8 mouse cellular contexts compared by ENCODE assay signal in the genomic region with DNA sequence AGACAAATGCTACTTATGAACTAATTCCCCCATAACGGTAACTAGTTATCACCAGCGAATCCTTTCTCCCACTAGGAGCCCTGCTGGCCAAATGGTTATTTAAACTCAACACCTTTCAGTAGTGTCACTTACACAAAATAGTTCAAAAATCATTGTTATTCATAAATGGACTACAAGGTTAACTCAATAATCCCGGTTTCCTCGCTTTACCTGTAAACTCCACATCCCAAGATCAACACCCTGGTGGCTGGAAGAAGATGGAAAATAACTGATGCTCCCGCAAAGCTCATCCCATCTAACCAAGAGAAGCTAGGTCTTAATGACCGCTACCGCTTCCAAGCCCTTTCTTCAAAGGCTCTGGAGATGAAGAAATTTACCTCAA. TPM values are rescaled to one million over a fixed set of nuclear protein-coding genes. Genes with fewer than 3 reads are reported as not detected.
DNase-seq lines count a peak whose midpoint lies in the region; ATAC-seq and TF ChIP-seq lines count a peak whose summit lies in the region.

No protein-coding gene starts in this region.

- no peak for TF ChIP-seq CTCF in kidney, adult 2 months (conservative IDR thresholded peaks at IDR 0.05; ENCODE audit: insufficient read depth, insufficient read length, low read depth, low read length)
- peak; percentile 7; the same call in 1 of the 2 replicates for TF ChIP-seq CTCF in brain, embryonic 14.5 days (IDR thresholded peaks at IDR 0.05; ENCODE audit: borderline replicate concordance, extremely low read depth, insufficient read depth, insufficient read length)

- no peak; the same call in 1 of the 2 replicates for ATAC-seq in hindbrain, embryonic 12.5 days (ENCODE audit: low FRiP score)
- ATAC-seq in midbrain, embryonic 11.5 days (ENCODE audit: low FRiP score), result peak; percentile 20

- H3K4me2 ChIP-seq in hindbrain, embryonic 12.5 days (replicated peaks), result peak overlapping the region; percentile 59
- peak overlapping the region; percentile 61 for H3K4me2 ChIP-seq in midbrain, embryonic 11.5 days

- no peaks in the 10 kb centered on the region for H3K36me3 ChIP-seq in kidney, adult 2 months (ENCODE audit: control insufficient read depth, insufficient read depth, low read length)
- H3K36me3 ChIP-seq in hindbrain, embryonic 12.5 days, result no peaks in the 10 kb centered on the region
- no peaks in the 10 kb centered on the region for H3K36me3 ChIP-seq in midbrain, embryonic 11.5 days (ENCODE audit: control insufficient read depth, insufficient read depth, low read length)

- no peaks in the 10 kb centered on the region for H3K9me3 ChIP-seq in hindbrain, embryonic 12.5 days (replicated peaks)
- no peaks in the 10 kb centered on the region; the same call in 1 of the 2 replicates for H3K9me3 ChIP-seq in midbrain, embryonic 11.5 days (ENCODE audit: control insufficient read depth, low read length)

- peak overlapping the region; percentile 49; the same call in 1 of the 2 replicates for H3K27ac ChIP-seq in kidney, adult 2 months (ENCODE audit: insufficient read depth, low read depth, low read length)
- peak overlapping the region; percentile 62; the same call in 1 of the 2 replicates for H3K27ac ChIP-seq in hindbrain, embryonic 12.5 days
- H3K27ac ChIP-seq in midbrain, embryonic 11.5 days (ENCODE audit: low read depth, low read length), result no peak overlapping the region; the same call in 1 of the 2 replicates

- no peak for DNase-seq in kidney, adult 2 months
- DNase-seq in kidney, adult 9 months, result no peak
- no peak for DNase-seq in brain, embryonic 14.5 days (ENCODE audit: low read depth)
- no peak for DNase-seq in midbrain, embryonic 11.5 days (ENCODE audit: low spot score, missing footprints)
- DNase-seq in cerebellum, adult 9-11 months, result no peak
- DNase-seq in cerebellum, adult 9-10 months, result no peak
- no peak for DNase-seq in kidney, adult 18-20 months

- no peaks in the 10 kb centered on the region for H3K27me3 ChIP-seq in kidney, adult 2 months (replicated peaks; ENCODE audit: control insufficient read depth, insufficient read depth, low read length)
- H3K27me3 ChIP-seq in hindbrain, embryonic 12.5 days, result no peaks in the 10 kb centered on the region
- no peaks in the 10 kb centered on the region for H3K27me3 ChIP-seq in midbrain, embryonic 11.5 days (ENCODE audit: control insufficient read depth, insufficient read depth, low read length)

- H3K4me1 ChIP-seq in kidney, adult 2 months (ENCODE audit: control insufficient read depth, insufficient read depth, low read length), result no peaks in the 10 kb centered on the region; the same call in none of the 2 replicates
- peaks cover 13% of the 10 kb centered on the region for H3K4me1 ChIP-seq in hindbrain, embryonic 12.5 days
- peaks cover 13% of the 10 kb centered on the region for H3K4me1 ChIP-seq in midbrain, embryonic 11.5 days (ENCODE audit: control insufficient read depth, insufficient read depth, low read length)

- H3K9ac ChIP-seq in hindbrain, embryonic 12.5 days, result peak overlapping the region; percentile 57
- peak overlapping the region; percentile 98 for H3K9ac ChIP-seq in midbrain, embryonic 11.5 days (ENCODE audit: low read length)

- H3K4me3 ChIP-seq in kidney, adult 2 months (ENCODE audit: insufficient read depth, low read depth, low read length), result peak overlapping the region; percentile 96
- peak overlapping the region; percentile 95 for H3K4me3 ChIP-seq in hindbrain, embryonic 12.5 days
- H3K4me3 ChIP-seq in midbrain, embryonic 11.5 days (ENCODE audit: low read depth, low read length), result peak overlapping the region; percentile 98

- TF ChIP-seq POLR2A in kidney, adult 2 months (IDR thresholded peaks at IDR 0.05; ENCODE audit: low read depth, low read length), result no peak
- TF ChIP-seq POLR2A in brain, embryonic 14.5 days (IDR thresholded peaks at IDR 0.05; ENCODE audit: borderline replicate concordance, extremely low read depth, insufficient read depth, insufficient read length, poor library complexity, severe bottlenecking), result no peak

- 1% methylated on average over 7 of the region's 7 CpGs for WGBS in kidney, adult 2 months
- WGBS in hindbrain, embryonic 12.5 days, result 1% methylated on average over 7 of the region's 7 CpGs
- 1% methylated on average over 7 of the region's 7 CpGs for WGBS in midbrain, embryonic 11.5 days

RNA-seq across cellular contexts. Expression of a gene that starts 0.3 kb away (rescaled TPM):
- polyA plus RNA-seq in kidney, adult 2 months (2012; rRNA removed), result 3.8 and 4.2 TPM in 2 replicates
- polyA plus RNA-seq in brain, embryonic 14.5 days (2012; rRNA removed), result 11.4 and 12.9 TPM in 2 replicates
- 15.9 and 18.2 TPM in 2 replicates for polyA plus RNA-seq in hindbrain, embryonic 12.5 days (2016; fragmentation: Nextera tagmentation; extraction: Ambion mirVana)
- polyA plus RNA-seq in midbrain, embryonic 11.5 days (2014; fragmentation: Nextera tagmentation; extraction: Ambion mirVana), result 21.7 and 26.2 TPM in 2 replicates

RNA-seq across cellular contexts. Expression of a gene that starts 0.5 kb away (rescaled TPM):
- polyA plus RNA-seq in kidney, adult 2 months (2012; rRNA removed), result 2.5 and 3.0 TPM in 2 replicates
- polyA plus RNA-seq in brain, embryonic 14.5 days (2012; rRNA removed), result 21.2 and 22.0 TPM in 2 replicates
- polyA plus RNA-seq in hindbrain, embryonic 12.5 days (2016; fragmentation: Nextera tagmentation; extraction: Ambion mirVana), result 131 TPM in 2 replicates
- 219 and 241 TPM in 2 replicates for polyA plus RNA-seq in midbrain, embryonic 11.5 days (2014; fragmentation: Nextera tagmentation; extraction: Ambion mirVana)

RNA-seq across cellular contexts. Expression of a gene that starts 40.5 kb away (rescaled TPM):
- 0.34 and 0.42 TPM in 2 replicates for polyA plus RNA-seq in kidney, adult 2 months (2012; rRNA removed)
- polyA plus RNA-seq in brain, embryonic 14.5 days (2012; rRNA removed), result 19.9 and 24.2 TPM in 2 replicates
- polyA plus RNA-seq in hindbrain, embryonic 12.5 days (2016; fragmentation: Nextera tagmentation; extraction: Ambion mirVana), result 122 and 125 TPM in 2 replicates
- 208 and 216 TPM in 2 replicates for polyA plus RNA-seq in midbrain, embryonic 11.5 days (2014; fragmentation: Nextera tagmentation; extraction: Ambion mirVana)

Comparison
In these comparisons a context has a peak if more than half of its experiments do, and no peak if none do; other contexts are left out.
1. RNA of a gene that starts 40.5 kb away (polyA plus RNA-seq): 208 to 216 TPM in midbrain, embryonic 11.5 days, 122 to 125 TPM in hindbrain, embryonic 12.5 days and 19.9 to 24.2 TPM in brain, embryonic 14.5 days; 0.34 to 0.42 TPM in kidney, adult 2 months; every median in the first group is over 10 times any median in the second.
2. Peak in every context shown above with its lines, with median percentiles within 50 percentile points of each other: H3K4me3 ChIP-seq.